Mouse (Mus musculus) embryonic facial prominence, embryonic 11.5 days (tissue): ENCODE measurements at regions not wholly inside any gene's neighbourhood (a gene's known extent, or its start where the extent isn't known, plus 50 kb on each side); places are given as distances from the start of the nearest gene placed in this dataset.

ENCODE experiments used
- ATAC-seq: fragments of 200-750 bp; cut with Nextera tagmentation; replicated peaks from 2 replicates; pipeline ENCODE4 v1.8.0; 2017; ENCODE audit warnings: low read depth; ENCODE audit not compliant: insufficient number of reproducible peaks, low FRiP score, low TSS enrichment
- DNase-seq: peaks from one replicate; pipeline ENCODE4 v3.0.0-alpha.2; 2015; ENCODE audit warnings: low spot score
- H3K27ac ChIP-seq: fragments of 300-500 bp; sonication (generic); replicated peaks from 2 replicates; pipeline ENCODE4 v1.5.1; 2014; ENCODE audit warnings: mild to moderate bottlenecking, low read depth, low read length, control low read depth
- H3K27me3 ChIP-seq: fragments of 300-500 bp; sonication (generic); 2 replicates; pipeline ENCODE4 v1.6.1; 2014; ENCODE audit warnings: mild to moderate bottlenecking, low read length, moderate library complexity, mixed read lengths; ENCODE audit not compliant: control insufficient read depth, insufficient read depth
- H3K36me3 ChIP-seq: fragments of 300-500 bp; sonication (generic); replicated peaks from 2 replicates; pipeline ENCODE4 v1.6.1; 2014; ENCODE audit warnings: low read depth, mild to moderate bottlenecking, low read length, moderate library complexity, mixed read lengths; ENCODE audit not compliant: control insufficient read depth, insufficient read depth
- H3K4me1 ChIP-seq: fragments of 300-500 bp; sonication (generic); 2 replicates; pipeline ENCODE4 v1.6.1; 2014; ENCODE audit warnings: low read length, mixed read lengths; ENCODE audit not compliant: control insufficient read depth, insufficient read depth
- H3K4me2 ChIP-seq: fragments of 300-500 bp; sonication (generic); 2 replicates; pipeline ENCODE4 v1.6.1; 2014; ENCODE audit warnings: low read depth, mild to moderate bottlenecking, control low read depth, low read length, moderate library complexity
- H3K4me3 ChIP-seq: fragments of 300-500 bp; sonication (generic); 2 replicates; pipeline ENCODE4 v1.5.1; 2014; ENCODE audit warnings: low read depth, low read length, control low read depth
- H3K9ac ChIP-seq: fragments of 300-500 bp; sonication (generic); replicated peaks from 2 replicates; pipeline ENCODE4 v1.6.1; 2014; ENCODE audit warnings: mild to moderate bottlenecking, control low read depth, low read length
- H3K9me3 ChIP-seq: fragments of 300-500 bp; sonication (generic); replicated peaks from 2 replicates; pipeline ENCODE4 v1.6.1; 2016; ENCODE audit warnings: mild to moderate bottlenecking, low read length, inconsistent platforms, mixed read lengths; ENCODE audit not compliant: control insufficient read depth
- WGBS: fragments of 180-500 bp; shearing (Covaris S2); extraction: QIAGEN DNeasy Blood & Tissue Kit; methylation state at CpG from one replicate; pipeline ENCODE4 v1.1.7; 2014; 5-methylcytosine and 5-hydroxymethylcytosine counted together

DNA sequence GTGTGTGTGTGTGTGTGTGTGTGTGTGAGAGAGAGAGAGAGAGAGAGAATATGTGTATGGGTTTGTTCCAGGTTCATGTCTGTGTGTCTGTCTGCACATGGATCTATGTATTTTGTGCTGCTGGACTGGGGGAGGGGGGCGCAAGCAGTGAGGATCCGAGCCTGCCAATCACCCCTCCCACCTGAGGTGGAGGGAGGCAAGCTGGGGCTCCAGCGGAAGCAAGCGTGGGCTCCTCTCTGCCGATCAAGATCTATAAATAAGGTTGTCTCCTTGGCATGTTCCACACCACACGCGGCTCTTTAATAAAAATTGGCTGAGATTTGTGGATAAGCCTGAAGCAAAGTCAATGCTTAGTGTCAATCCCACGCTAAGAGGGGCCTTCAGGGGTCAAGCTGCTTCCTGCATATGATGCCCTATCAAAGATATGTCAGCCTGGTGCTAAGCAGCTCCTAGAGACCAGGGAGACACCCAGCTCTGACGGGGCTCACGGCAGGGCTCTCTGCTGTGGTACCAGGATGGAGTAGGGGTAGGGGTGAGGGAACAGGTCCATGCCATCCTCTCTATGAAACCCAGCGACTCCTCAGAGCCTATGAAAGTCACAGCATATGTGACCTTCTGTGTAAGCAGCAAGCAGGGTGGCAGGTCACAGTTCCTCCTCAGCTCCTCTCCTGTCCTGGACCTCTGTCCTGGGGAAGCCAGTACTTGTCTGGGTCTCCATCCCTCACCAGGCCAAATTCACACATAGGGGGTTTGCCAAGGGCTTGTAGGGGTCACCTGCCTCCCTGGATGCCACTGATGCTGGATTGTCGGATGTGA is 102.0 kb upstream of the Mvb12b start:
- no peak overlapping the region for H3K27ac ChIP-seq
- no peaks in the 10 kb centered on the region for H3K27me3 ChIP-seq
- no peaks in the 10 kb centered on the region for H3K36me3 ChIP-seq
- 76% methylated on average over 12 of the region's 12 CpGs for WGBS
- DNase-seq (no peak), ATAC-seq (no peak)
- no peaks in the 10 kb centered on the region for H3K9me3 ChIP-seq
- H3K4me3 ChIP-seq, result no peak overlapping the region
- H3K9ac ChIP-seq, result no peak overlapping the region
- no peak overlapping the region for H3K4me2 ChIP-seq
- H3K4me1 ChIP-seq, result no peaks in the 10 kb centered on the region

DNA sequence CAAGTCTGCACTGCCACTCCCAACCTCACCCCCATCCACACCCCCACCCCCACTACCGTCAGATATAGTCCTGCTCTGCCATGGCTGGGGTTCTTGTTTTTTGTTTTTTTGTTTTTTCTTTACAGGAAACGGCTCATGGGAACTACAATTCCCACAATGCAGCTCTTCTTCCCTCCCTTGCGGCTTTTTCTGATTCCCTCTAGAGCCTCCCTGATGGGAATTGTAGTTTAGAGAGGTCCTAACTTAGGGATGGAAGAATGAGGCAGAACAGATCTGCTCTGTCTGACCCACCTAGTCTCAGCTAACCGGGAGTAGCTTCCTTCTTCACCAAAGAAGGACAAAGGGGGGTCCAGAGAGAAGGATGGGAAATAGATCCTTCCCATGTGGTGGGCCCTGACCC is 98.7 kb upstream of the Mvb12b start:
- H3K4me3 ChIP-seq, result no peak overlapping the region
- no peaks in the 10 kb centered on the region for H3K4me1 ChIP-seq
- no peaks in the 10 kb centered on the region for H3K9me3 ChIP-seq
- peak; percentile 72 for DNase-seq
- H3K4me2 ChIP-seq, result no peak overlapping the region
- no peaks in the 10 kb centered on the region for H3K27me3 ChIP-seq
- no peaks in the 10 kb centered on the region for H3K36me3 ChIP-seq
- no peak overlapping the region for H3K27ac ChIP-seq
- WGBS, result 17% methylated on average over 4 of the region's 4 CpGs
- no peak for ATAC-seq
- H3K9ac ChIP-seq, result no peak overlapping the region

DNA sequence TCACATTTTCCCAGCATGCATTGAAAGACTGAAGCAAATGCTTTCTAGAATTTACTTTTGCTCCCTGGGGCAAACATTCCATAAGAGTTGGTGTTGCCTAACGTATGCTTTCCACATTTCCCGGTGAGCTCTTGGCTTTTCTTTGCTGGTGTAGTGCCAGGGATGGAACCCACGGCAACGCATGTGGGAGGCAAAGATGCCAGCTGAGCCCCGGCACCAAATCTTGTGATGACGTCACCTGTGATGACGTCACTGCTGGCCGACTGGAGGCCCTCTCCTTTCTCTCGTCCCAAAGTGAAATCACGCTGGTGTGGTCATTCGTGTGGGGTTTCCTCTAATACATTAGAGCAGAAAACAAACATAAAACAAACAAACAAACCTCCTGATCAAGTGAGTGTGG is 97.6 kb upstream of the Mvb12b start:
- Histone ChIP-seq H3K27ac (no peak overlapping the region), H3K9ac (no peak overlapping the region), H3K4me2 (no peak overlapping the region), H3K4me1 (no peaks in the 10 kb centered on the region), H3K4me3 (no peak overlapping the region), H3K9me3 (no peaks in the 10 kb centered on the region), H3K36me3 (no peaks in the 10 kb centered on the region), H3K27me3 (no peaks in the 10 kb centered on the region)
- ATAC-seq (no peak), DNase-seq (no peak)
- 79% methylated on average over 11 of the region's 11 CpGs for WGBS

DNA sequence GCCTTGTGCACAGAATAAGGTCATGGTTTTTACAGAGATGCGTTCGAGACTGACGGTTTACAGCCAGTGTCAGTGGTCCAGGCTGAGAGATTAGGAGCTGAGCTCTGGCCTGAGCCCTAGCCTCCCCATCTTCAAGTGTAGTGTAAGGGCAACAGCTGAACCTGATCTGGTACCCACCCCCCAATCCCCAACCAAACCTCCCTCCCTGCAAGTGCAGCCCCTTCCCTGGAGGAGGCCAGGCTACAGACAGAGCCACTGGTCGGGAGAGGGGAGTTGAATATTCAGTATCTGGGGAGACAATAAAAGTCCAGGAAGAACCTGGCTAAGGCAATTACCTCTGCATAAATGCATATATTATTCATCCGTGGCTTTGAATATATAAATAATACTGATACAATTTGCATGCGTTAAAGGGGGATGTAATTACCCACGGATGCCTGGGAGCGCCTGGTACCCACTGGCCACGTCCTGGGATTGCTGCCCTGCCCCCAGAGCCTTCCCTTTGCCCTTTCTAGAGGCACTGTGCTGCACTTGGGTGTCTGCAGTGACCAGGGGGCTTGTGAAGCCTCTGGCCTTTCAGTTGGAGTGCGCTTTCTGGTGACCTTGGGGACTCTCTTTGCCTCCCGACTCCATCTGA is 95.5 kb upstream of the Mvb12b start:
- ATAC-seq (no peak), DNase-seq (no peak)
- no peak overlapping the region for H3K4me2 ChIP-seq
- H3K9ac ChIP-seq, result no peak overlapping the region
- H3K4me1 ChIP-seq, result no peaks in the 10 kb centered on the region
- no peaks in the 10 kb centered on the region for H3K36me3 ChIP-seq
- no peaks in the 10 kb centered on the region for H3K9me3 ChIP-seq
- 41% methylated on average over 11 of the region's 11 CpGs for WGBS
- no peaks in the 10 kb centered on the region for H3K27me3 ChIP-seq
- H3K27ac ChIP-seq, result no peak overlapping the region
- no peak overlapping the region for H3K4me3 ChIP-seq

DNA sequence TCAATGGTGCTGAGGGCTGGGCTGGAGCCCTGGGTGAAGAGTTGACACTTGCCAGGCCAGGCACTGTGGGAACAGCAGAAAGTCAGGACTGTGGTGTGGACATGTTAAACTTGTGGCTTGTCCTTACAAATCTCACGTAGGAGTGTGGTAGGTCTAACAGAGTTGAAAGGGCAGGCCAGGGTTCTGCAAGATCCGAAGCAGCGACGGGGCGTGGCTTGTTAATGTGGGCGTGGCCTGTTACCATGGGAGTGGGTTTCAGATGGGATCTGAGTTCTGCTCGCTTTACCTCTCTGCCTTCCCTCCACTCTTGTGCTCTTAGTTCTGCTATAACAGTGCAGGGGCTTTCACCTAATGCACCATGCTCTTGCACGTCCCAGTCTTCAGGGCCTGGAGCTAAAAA is 94.2 kb upstream of the Mvb12b start:
- ATAC-seq (no peak), DNase-seq (no peak)
- WGBS, result 31% methylated on average over 8 of the region's 8 CpGs
- Histone ChIP-seq H3K4me1 (no peaks in the 10 kb centered on the region), H3K4me2 (no peak overlapping the region), H3K9ac (no peak overlapping the region), H3K9me3 (no peaks in the 10 kb centered on the region), H3K27me3 (no peaks in the 10 kb centered on the region), H3K36me3 (no peaks in the 10 kb centered on the region), H3K27ac (no peak overlapping the region), H3K4me3 (no peak overlapping the region)

DNA sequence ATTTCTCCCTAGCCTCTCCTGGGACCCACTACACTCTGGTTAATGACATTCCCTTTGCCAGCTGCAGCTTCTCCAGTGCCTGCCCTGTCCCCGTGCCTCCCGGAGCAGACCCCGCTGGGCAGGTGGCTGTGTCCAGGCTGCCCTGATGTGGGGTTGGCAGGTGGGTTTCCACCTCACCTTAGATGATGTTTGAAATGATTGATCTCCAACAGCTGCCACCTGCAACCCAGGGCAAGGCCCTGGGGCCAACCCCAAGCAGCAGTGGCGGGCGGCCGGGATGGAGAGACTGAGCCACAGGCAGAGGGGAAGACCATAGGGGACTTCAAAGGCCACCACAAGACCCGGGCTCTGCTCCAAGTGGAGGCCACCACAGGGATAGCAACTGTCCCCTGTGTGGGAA is 93.6 kb upstream of the Mvb12b start:
- Histone ChIP-seq H3K4me3 (no peak overlapping the region), H3K27me3 (no peaks in the 10 kb centered on the region), H3K4me2 (no peak overlapping the region), H3K36me3 (no peaks in the 10 kb centered on the region), H3K9ac (no peak overlapping the region), H3K9me3 (no peaks in the 10 kb centered on the region), H3K27ac (no peak overlapping the region), H3K4me1 (no peaks in the 10 kb centered on the region)
- 91% methylated on average over 7 of the region's 7 CpGs for WGBS
- DNase-seq (no peak), ATAC-seq (no peak)

DNA sequence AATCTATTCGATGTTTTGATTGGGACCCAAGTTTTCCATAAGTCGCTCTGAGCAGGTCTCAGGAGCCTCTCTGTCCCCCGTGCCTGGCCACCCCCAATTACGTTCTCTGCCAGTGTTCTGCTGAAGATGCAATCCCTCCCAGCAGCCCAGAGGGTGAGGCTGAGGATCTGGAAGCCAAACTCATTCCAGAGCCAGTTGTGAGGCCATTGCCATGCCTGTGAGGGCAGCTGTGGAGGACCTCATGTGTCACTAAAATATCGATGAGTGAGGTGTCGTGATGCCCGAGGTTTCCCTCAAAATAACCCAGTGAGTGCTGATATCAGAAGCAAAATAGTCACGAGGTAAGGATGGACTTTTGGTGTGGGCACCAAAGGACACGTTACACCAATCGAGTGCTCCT is 93.1 kb upstream of the Mvb12b start:
- no peak for DNase-seq
- no peaks in the 10 kb centered on the region for H3K4me1 ChIP-seq

DNA sequence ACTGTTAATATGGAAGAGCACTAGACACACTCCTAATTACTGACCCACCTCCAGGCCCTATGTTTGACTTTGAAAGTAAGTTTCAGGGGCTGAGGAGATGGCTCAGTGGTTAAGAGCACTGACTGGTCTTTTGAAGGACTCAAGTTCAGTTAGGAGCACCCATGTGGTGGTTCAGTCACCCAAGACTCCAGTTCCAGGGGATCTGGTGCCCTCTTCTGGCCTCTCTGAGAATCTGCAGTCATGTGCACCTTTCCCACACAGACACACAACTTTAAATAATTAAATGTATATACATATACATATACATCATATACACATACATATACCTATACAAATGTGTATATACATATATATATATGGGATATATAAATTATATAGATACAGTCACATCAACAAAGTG is 91.5 kb upstream of the Mvb12b start:
- no peak overlapping the region for H3K9ac ChIP-seq
- H3K4me3 ChIP-seq, result no peak overlapping the region
- H3K4me1 ChIP-seq, result no peaks in the 10 kb centered on the region
- H3K27me3 ChIP-seq, result no peaks in the 10 kb centered on the region
- H3K4me2 ChIP-seq, result no peak overlapping the region
- no peak overlapping the region for H3K27ac ChIP-seq
- H3K9me3 ChIP-seq, result no peaks in the 10 kb centered on the region
- DNase-seq, result no peak
- H3K36me3 ChIP-seq, result no peaks in the 10 kb centered on the region
- ATAC-seq, result no peak

More for the DNA sequence above, 93.1 kb upstream of the Mvb12b start:
- H3K4me3 ChIP-seq, result no peak overlapping the region
- no peaks in the 10 kb centered on the region for H3K27me3 ChIP-seq
- no peak overlapping the region for H3K27ac ChIP-seq
- H3K36me3 ChIP-seq, result no peaks in the 10 kb centered on the region
- H3K9ac ChIP-seq, result no peak overlapping the region
- no peak for ATAC-seq
- no peaks in the 10 kb centered on the region for H3K9me3 ChIP-seq
- WGBS, result 84% methylated on average over 10 of the region's 10 CpGs
- H3K4me2 ChIP-seq, result no peak overlapping the region
